Mouse (Mus musculus): ENCODE measurements at regions not wholly inside any gene's neighbourhood (a gene's known extent, or its start where the extent isn't known, plus 50 kb on each side); places are given as distances from the start of the nearest gene placed in this dataset.

GRCm38 (mm10) chr8:89284871-89285564, 241.1 kb upstream of the Sall1 start:
- Histone ChIP-seq H3K36me3 (replicated peaks in 1 of 2; ENCODE audit: control insufficient read depth in 1 of 2, insufficient read depth in 1 of 2, low read length in 1 of 2) (no peaks in the 10 kb centered on the region), H3K27ac (ENCODE audit: insufficient read depth, low read depth) (no peak overlapping the region), H3K27me3 (replicated peaks) (no peaks in the 10 kb centered on the region), H3K4me2 (ENCODE audit: insufficient read depth, low read depth, poor library complexity, severe bottlenecking) (no peak overlapping the region), H3K9ac (ENCODE audit: insufficient read depth, low read depth) (no peak overlapping the region), H3K4me3 (replicated peaks in 1 of 3; ENCODE audit: low read depth in 2 of 3, low read length in 2 of 3, poor library complexity in 1 of 3) (no peak overlapping the region), H3K79me2 (replicated peaks; ENCODE audit: control insufficient read depth, extremely low read depth, insufficient read depth, poor library complexity, severe bottlenecking) (no peaks in the 10 kb centered on the region), H3K4me1 (ENCODE audit: control insufficient read depth in 1 of 2, insufficient read depth in 2 of 2) (peaks cover 0 to 33% of the 10 kb centered on the region in 2 experiments; a peak in 2 of 4 replicates), H3K9me3 (replicated peaks; ENCODE audit: low read length) (peaks cover 42% of the 10 kb centered on the region)
- dilution Hi-C loops (cut with MboI; ENCODE audit: extremely low pct_ligation_motif_present, extremely low pct_unique_long_range_greater_than_20kb, low sequenced_read_pairs) (no loop called here), in situ Hi-C loops (cut with MboI; ENCODE audit: low pct_ligation_motif_present, low pct_unique_long_range_greater_than_20kb, low sequenced_read_pairs) (no loop called here)
- no peak for DNase-seq (ENCODE audit: extremely low read depth)
- TF ChIP-seq USF1 (IDR thresholded peaks at IDR 0.05; ENCODE audit: low read depth, low read length) = no peak
- no peak for TF ChIP-seq SMC3 (IDR thresholded peaks at IDR 0.05; ENCODE audit: low read depth, low read length)
- TF ChIP-seq TBP (conservative IDR thresholded peaks at IDR 0.05; ENCODE audit: low read depth, low read length) = no peak
- TF ChIP-seq ZKSCAN1 (IDR thresholded peaks at IDR 0.05; ENCODE audit: borderline replicate concordance, low read depth, low read length) = no peak
- TF ChIP-seq UBTF (IDR thresholded peaks at IDR 0.05; ENCODE audit: low read depth, low read length) = no peak
- TF ChIP-seq ZNF384 (IDR thresholded peaks at IDR 0.05; ENCODE audit: low read depth, low read length) = no peak
- no peak for TF ChIP-seq USF2 (conservative IDR thresholded peaks at IDR 0.05; ENCODE audit: low read depth, low read length)
- TF ChIP-seq ELF1 (IDR thresholded peaks at IDR 0.05; ENCODE audit: low read depth, low read length) = no peak
- TF ChIP-seq ZC3H11A (IDR thresholded peaks at IDR 0.05; ENCODE audit: low read depth, low read length) = no peak
- no peak for TF ChIP-seq NRF1 (IDR thresholded peaks at IDR 0.05; ENCODE audit: low read depth, low read length)
- TF ChIP-seq BHLHE40 (IDR thresholded peaks at IDR 0.05; ENCODE audit: low read depth, low read length) = no peak
- TF ChIP-seq KAT2A (IDR thresholded peaks at IDR 0.05; ENCODE audit: insufficient replicate concordance, low read length) = no peak
- no peak for TF ChIP-seq IRF4 (IDR thresholded peaks at IDR 0.05; ENCODE audit: low read depth, low read length)
- no peak for TF ChIP-seq TCF12 (IDR thresholded peaks at IDR 0.05; ENCODE audit: low read depth, low read length)
- no peak for TF ChIP-seq EP300 (IDR thresholded peaks at IDR 0.05; ENCODE audit: low read length)
- TF ChIP-seq HCFC1 (IDR thresholded peaks at IDR 0.05; ENCODE audit: low read depth, low read length) = no peak
- TF ChIP-seq ZMIZ1 (IDR thresholded peaks at IDR 0.05; ENCODE audit: low read depth, low read length) = no peak
- no peak for TF ChIP-seq CHD2 (IDR thresholded peaks at IDR 0.05; ENCODE audit: low read length)
